Mouse (Mus musculus) myocyte (in vitro differentiated cells): ENCODE measurements around the gene Elmod3.

Source experiments
- MYOG ChIP-seq, 3 experiments: IDR thresholded peaks; one replicate each; pipeline ENCODE4 v1.6.1; 2011; ENCODE audit warnings: control low read depth in 2 of 3, low read depth in 2 of 3, mild to moderate bottlenecking in 2 of 3; ENCODE audit not compliant: insufficient read length in 2 of 3, control insufficient read depth in 1 of 3, insufficient read depth in 1 of 3
- POLR2A ChIP-seq: IDR thresholded peaks from one replicate; pipeline ENCODE4 v1.6.1; 2011; ENCODE audit warnings: low read depth, mild to moderate bottlenecking, control low read depth, moderate library complexity; ENCODE audit not compliant: insufficient read length
- POLR2AphosphoS2 ChIP-seq: IDR thresholded peaks from one replicate; pipeline ENCODE4 v1.6.1; 2011; ENCODE audit warnings: low read depth, control low read depth; ENCODE audit not compliant: insufficient read length
- SRF ChIP-seq: IDR thresholded peaks from one replicate; pipeline ENCODE4 v1.6.1; 2011; ENCODE audit warnings: low read depth; ENCODE audit not compliant: control insufficient read depth, insufficient read length

GRCm38 (mm10) chr6:72627276-72627675 lies 29.1 kb upstream of the Elmod3 start:
- no peak for TF ChIP-seq SRF
- TF ChIP-seq POLR2A, result no peak
- no peak for TF ChIP-seq MYOG (IDR thresholded peaks at IDR 0.05; ENCODE audit: control insufficient read depth in 1 of 3, insufficient read depth in 1 of 3, insufficient read length in 2 of 3, low read depth in 2 of 3)
- no peak for TF ChIP-seq POLR2AphosphoS2
